Mouse (Mus musculus) ES-E14 (cell line): ENCODE data around the gene Hyal2.

Experiments used
- HCFC1 ChIP-seq: IDR thresholded peaks from 2 replicates; pipeline ENCODE4 v1.6.1; 2012; ENCODE audit warnings: low read length, inconsistent platforms, borderline replicate concordance; ENCODE audit not compliant: insufficient read depth
- MAFK ChIP-seq: IDR thresholded peaks from 2 replicates; pipeline ENCODE4 v1.6.1; 2014; ENCODE audit warnings: mild to moderate bottlenecking, low read depth, low read length, inconsistent platforms; ENCODE audit not compliant: insufficient read depth
- ZC3H11A ChIP-seq: IDR thresholded peaks from 2 replicates; pipeline ENCODE4 v1.6.1; 2012; ENCODE audit warnings: low read depth, mild to moderate bottlenecking, inconsistent platforms, low read length, borderline replicate concordance
- ZNF384 ChIP-seq: IDR thresholded peaks from 2 replicates; pipeline ENCODE4 v1.6.1; 2012; ENCODE audit warnings: low read depth, low read length, inconsistent platforms

GRCm38 (mm10) chr9:107608741-107609432, 41.1 kb downstream of the Hyal2 start, which contains the start of gene Sema3b:
- TF ChIP-seq ZC3H11A (no peak), MAFK (no peak), HCFC1 (no peak), ZNF384 (no peak)
